Mouse (Mus musculus): ENCODE data around the gene Trcg1.
A peak's percentile ranks its signal among the peaks of the same experiment; 100 is the strongest.
"Not testable (repeated sequence)": the region's sequence is repeated elsewhere in the genome, so short reads cannot be mapped to it uniquely, and the experiment has no call there.

Trcg1 gene

GRCm38 (mm10) chr9:57236256-57236655 is at the start of gene Trcg1:
Trcg1 (plus strand) TSS chr9:57236556.
- DNase-seq (ENCODE audit: low read depth, low spot score): no peak

- no peak for DNase-seq (ENCODE audit: low read depth, low spot score)
These were observed 39.6 kb upstream of the Trcg1 start for GRCm38 (mm10) chr9:57196708-57197107.

DNA sequence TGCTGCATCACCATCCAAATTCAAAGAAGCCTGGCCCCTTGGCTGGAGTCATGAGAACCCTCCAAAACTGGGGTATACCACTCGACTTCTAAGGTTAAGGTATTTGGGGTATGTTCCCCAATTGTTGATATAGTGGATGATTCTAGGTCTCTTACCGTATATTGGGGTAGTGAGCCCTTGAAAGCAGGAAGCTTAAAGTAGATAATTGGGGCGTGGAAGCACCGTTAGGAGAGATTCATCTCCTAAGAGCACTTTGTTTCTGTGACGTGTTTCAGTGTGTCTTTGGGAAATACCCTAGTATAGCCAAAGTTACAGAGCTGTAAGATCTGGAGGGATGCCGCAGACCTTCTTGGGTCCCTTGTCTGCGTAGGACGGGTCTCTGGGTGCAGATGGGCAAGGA is 38.9 kb upstream of the Trcg1 start:
- no peak for DNase-seq (ENCODE audit: low read depth, low spot score)

DNA sequence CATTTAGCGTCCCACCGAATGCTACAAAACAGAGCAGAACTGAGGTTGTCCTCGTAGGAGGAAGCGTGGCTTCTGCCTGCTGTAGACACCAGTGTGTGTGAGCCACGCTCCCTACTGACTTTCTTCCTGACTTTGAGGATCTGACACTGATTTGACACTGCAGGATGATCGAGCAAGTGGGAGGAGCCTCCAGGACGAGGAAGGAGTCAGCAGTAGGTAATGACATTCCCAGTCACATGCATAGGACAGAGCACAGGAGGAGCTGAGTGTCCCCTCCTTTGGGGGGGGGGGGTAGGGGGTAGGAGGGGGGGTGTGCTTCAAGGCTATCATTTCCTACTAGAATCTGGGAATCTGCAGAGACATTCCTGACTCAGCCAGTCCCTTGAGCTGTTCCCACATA is 33.4 kb upstream of the Trcg1 start:
- DNase-seq (ENCODE audit: low read depth, low spot score): no peak

DNA sequence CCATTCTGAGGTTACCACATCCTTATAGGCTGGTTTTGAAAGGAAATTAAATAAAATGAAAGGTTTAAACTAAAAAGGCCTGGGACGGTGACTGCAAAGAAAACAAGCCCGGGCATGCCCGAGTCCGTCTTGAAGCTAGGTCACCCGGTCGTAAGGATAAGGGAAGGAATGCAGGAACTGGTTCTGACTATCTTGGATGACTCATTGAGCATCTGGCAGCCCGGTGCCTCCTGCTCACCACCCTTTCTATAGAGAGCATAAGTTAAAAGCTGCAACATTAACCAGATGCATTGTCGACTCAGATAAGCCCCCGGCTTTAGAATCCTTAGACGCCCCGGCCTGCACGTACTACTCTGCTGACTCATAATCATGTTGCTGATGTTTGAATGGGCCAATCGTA is 32.8 kb upstream of the Trcg1 start:
- DNase-seq (ENCODE audit: low read depth, low spot score): not testable (repeated sequence)

GRCm38 (mm10) chr9:57206896-57207295 is 29.5 kb upstream of the Trcg1 start:
- DNase-seq (ENCODE audit: low read depth, low spot score): no peak

- DNase-seq (ENCODE audit: low read depth, low spot score): no peak
These were observed 27.0 kb upstream of the Trcg1 start for GRCm38 (mm10) chr9:57209316-57209715.

DNA sequence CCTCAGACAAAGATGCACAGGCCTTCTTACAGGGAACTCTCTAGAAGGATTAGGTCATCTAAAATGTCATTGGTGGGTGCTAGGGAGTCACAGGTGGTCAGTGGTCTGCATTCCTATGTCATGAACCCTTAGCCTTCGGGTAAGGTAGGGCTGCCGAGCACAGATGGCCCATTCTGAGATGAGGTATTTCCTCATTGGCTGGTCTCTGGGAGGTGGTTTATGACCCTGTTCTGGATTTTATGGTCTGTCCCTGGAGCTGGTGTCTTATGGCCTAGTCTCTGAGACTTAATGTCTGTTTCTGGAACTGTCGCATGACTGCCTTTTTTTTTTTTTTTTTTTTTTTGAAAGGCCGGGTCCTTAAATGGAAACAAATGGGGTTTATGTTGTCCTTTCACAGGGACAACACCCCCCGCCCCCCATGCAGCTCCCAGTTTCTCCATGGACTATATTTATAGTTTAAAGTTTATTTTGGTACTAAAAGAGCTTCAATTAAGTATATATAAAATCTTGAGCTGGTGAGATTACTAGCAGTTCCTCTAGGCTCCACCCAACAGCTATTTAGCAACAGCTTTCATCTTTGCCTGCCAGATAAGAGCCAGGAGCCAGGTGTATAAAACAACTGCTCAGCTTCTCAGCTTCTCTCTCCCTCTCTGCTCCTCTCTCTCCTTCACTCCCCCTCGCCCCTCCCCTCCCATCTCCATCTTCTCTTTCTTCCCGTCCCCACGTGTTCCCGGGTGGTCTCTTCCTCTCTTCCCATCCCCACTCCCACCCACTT is 23.7 kb upstream of the Trcg1 start:
- peak; percentile 38 for DNase-seq (ENCODE audit: low read depth, low spot score)

- DNase-seq (ENCODE audit: low read depth, low spot score): no peak
These were observed 21.9 kb upstream of the Trcg1 start for GRCm38 (mm10) chr9:57214500-57214899.

GRCm38 (mm10) chr9:57217220-57217619 is 19.1 kb upstream of the Trcg1 start:
- DNase-seq (ENCODE audit: low read depth, low spot score): no peak

GRCm38 (mm10) chr9:57218776-57219175 is 17.6 kb upstream of the Trcg1 start:
- DNase-seq (ENCODE audit: low read depth, low spot score): no peak

GRCm38 (mm10) chr9:57219511-57219910 is 16.8 kb upstream of the Trcg1 start:
- no peak for DNase-seq (ENCODE audit: low read depth, low spot score)

DNA sequence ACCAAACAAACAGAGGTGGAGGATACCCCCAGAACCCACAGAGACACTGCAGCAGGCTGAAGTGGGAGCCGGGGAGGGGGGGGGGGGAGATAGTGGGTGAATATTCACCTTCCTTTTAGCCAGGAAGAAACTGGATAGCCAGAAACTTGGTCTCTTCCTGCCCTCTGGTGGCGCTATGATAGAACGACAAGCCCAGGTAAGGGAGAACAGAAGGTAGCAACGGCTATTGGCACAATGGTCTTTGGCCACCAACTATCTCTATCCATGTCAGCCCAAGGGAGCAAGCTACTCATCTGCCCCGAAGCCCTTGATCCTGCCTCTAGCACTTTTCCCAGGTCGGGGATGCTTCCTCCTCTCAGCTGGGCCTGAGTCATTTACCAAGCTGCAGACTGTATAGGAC is 16.0 kb upstream of the Trcg1 start:
- DNase-seq (ENCODE audit: low read depth, low spot score): peak; percentile 46

DNA sequence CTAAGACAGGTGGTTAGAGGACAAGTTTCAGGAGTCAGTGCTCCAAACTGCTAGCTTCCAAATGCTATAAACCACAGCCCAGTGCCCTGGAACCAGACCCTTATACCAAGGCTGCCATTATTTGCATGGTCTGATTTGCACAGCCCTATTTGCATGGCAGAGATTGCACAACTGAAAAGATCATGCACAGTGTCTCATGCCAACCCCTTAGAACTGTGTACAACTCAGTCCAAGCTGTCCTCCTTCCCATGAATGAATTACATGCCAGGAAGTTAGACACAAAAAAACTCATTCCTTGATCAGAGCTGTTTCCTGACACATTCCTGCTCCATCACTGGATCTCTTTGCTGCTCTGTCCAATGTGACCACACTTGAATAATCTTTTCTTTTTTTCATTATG is 13.0 kb upstream of the Trcg1 start:
- DNase-seq (ENCODE audit: low read depth, low spot score): no peak

DNA sequence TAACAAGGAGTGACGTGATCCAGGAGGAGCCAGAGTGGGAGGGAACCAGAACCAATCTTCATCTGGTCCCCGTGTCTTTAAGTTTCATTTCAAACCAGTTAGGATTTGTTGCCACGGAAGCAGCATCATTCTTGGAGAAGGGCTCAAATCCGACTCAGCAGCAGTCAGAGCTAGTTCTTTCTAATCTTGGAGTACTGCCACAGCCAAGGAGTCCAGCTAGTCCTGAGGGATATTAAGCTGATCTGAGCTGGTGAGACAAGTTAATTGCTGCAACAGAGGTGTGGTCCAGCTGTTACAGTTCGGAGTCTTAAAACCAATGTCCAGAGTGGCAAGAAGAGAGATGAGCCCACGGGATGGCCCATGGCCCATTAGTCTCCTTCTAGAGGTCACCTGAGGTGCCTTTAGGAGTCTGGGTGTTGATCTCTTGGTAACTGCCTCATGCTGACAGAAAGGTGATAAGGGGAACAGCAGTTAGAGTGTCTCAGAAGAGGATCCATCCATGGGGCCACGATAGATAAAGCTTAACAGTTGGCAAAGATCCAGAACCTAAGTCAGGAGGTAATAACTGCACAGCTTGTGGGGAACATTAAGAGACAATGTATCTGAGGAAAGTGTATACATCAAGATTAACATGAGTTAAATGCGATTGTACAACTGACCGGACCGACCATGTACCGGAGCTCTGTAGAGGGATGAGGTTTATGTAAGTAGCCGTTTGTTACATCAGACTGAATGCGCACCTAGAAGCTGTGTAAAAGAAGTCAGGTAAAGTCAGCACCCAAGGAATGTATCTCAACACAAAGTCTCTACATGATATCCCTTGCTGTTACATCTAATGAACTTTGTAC is 10.4 kb upstream of the Trcg1 start:
- DNase-seq (ENCODE audit: low read depth, low spot score): no peak

DNA sequence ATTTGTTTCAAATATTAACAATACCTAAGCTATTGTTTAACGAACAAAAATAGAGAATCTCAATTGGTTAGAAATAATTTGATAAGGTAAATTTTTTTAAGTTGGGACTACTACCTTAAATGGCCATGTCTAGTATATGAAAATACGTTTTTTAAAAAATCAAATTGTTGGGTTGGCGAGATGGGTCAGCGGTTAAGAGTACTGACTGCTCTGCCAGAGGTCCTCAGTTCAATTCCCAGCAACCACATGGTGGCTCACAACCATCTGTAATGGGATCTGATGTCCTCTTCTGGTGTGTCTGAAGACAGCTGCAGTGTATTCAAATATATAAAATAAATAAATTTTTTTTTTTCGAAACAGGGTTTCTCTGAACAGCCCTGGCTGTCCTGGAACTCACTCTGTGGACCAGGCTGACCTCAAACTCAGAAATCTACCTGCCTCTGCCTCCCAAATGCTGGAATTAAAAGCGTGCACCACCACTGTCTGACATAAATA is 9.7 kb upstream of the Trcg1 start:
- DNase-seq (ENCODE audit: low read depth, low spot score): not testable (repeated sequence)

GRCm38 (mm10) chr9:57227203-57227602 is 9.2 kb upstream of the Trcg1 start:
- DNase-seq (ENCODE audit: low read depth, low spot score): no peak

DNA sequence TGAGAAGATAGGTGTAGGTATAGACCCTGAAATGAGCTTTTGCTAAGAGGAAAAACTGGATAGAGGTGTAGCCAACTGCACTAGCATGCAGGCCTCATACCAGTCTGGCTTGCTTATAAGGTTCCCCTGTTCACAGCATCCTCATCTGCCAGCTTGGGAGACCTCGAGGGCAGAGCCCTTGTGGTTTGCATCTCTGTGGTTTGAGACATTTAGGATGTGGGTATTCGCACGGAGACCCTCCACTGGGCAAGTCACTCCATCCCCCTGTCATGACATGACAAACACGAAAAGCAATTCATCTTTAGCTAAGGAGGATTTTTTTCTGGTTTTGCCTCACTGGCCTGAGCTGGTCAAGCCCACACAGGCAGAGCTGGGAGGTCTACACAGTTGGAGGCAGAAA is 8.2 kb upstream of the Trcg1 start:
- no peak for DNase-seq (ENCODE audit: low read depth, low spot score)

GRCm38 (mm10) chr9:57229726-57230125 is 6.6 kb upstream of the Trcg1 start:
- DNase-seq (ENCODE audit: low read depth, low spot score): peak; percentile 31

- DNase-seq (ENCODE audit: low read depth, low spot score): peak; percentile 55
These were observed 6.1 kb upstream of the Trcg1 start for GRCm38 (mm10) chr9:57230146-57230783.

DNA sequence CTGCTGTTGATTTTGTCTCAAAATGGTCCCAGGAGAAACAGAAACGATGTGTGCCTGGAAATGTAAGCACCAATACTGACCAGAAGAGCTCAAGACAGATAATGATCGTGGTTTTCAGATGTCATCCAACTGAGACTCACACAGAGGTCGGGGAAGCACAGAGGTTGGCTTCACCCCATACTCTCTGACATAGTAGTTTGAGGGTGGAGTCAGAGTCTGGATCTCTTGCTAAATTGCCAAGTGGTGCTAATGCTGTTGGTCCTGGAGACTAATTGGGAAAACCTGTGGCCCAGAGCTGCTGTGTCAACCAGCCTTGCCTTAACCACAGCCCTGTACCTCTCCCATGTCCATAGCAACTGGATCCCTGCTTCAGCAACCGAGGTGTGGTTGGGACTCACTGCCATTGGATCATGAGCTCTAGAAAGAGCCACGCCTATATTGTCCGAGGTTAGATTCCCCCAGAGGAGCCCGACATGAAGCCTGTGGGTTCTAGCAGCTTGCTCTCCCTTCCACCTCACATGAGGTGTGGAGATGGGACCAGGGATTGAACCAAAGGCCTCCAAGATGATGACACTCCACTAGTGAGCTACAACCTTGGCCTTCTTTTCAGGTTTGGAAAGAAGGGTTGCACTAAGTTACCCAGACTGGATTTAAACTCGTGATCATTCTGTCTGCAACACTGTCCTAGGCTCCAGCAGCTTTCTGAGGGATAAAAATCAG is 4.7 kb upstream of the Trcg1 start:
- no peak for DNase-seq (ENCODE audit: low read depth, low spot score)

Data from forelimb bud, embryonic 11.5 days (tissue).